Mouse (Mus musculus) cerebellum, adult 9-10 months (tissue): ENCODE measurements around the gene Trim2.
A peak's percentile ranks its signal among the peaks of the same experiment; 100 is the strongest.

ENCODE experiments used
- DNase-seq: peaks from one replicate; pipeline ENCODE4 v3.0.0; 2022

The Trim2 gene

DNA sequence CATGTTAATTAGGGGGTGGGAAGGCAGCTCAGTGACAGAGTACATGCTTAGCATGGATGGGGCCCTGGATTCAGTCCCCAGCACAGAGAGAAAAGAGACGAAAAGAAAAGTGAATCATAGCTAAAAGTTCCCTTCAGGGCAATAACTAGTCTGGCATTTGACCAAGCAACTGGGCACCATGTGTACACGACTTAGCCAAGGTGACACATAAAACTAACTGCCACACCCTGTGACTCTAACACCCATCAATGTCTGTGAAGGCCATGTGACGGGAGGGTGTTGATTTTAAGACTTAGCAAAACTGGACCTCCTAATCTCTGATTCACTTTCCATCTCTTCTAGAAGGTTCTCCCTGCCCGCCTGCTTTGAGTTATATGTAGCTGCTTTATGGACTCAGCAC, 12.2 kb upstream of the Trim2 start:
- no peak for DNase-seq

DNA sequence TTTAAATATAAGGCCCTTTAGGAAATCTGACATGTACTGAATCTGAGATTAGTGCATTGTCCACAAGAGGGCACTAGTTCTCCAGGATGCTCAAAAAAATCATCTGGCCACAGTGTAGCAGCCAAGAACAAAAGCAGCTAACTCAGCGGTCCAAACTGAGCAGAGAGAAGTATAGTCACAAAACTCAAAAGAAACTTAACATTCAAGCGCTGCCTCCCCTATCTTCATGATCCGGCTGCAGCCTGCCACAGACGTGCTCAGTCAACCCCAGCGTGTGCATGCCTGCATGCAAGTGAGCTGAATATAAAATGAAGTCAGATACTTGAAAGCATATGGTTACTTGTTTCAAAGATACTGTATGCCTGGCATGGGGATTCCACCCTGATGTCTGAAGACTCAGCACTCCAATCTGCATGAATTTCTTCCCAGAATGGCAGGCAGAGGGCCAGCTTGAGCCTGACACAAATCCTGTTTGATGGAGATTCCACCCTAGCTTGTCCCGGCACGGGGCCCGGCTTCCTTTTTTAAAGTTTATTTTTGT, 8.0 kb upstream of the Trim2 start:
- peak; percentile 78 for DNase-seq

GRCm38 (mm10) chr3:84313801-84314541, 7.3 kb upstream of the Trim2 start:
- no peak for DNase-seq

- DNase-seq, result peak; percentile 85
Measured at GRCm38 (mm10) chr3:84313003-84313800, 6.5 kb upstream of the Trim2 start.

DNA sequence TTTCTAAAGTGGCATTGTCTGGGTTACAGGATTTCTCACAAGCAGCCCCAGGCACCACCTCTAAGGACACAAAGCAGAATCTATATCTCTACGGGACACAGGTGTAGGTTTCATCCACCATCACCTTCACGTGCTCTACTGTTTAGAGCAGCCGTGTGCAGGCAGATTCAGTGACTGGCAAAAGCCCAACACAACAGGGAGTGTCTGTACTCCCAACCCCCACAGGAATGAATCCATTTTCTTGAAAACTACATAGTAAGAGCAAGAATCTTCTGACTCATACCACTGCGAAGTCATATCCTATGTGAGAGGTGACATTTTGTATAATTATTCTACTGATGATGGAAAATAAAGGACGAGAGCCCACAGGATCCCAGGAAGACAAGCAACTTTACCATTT, 5.6 kb upstream of the Trim2 start:
- no peak for DNase-seq

GRCm38 (mm10) chr3:84307516-84307915, 839 bp upstream of the Trim2 start:
- no peak for DNase-seq

DNA sequence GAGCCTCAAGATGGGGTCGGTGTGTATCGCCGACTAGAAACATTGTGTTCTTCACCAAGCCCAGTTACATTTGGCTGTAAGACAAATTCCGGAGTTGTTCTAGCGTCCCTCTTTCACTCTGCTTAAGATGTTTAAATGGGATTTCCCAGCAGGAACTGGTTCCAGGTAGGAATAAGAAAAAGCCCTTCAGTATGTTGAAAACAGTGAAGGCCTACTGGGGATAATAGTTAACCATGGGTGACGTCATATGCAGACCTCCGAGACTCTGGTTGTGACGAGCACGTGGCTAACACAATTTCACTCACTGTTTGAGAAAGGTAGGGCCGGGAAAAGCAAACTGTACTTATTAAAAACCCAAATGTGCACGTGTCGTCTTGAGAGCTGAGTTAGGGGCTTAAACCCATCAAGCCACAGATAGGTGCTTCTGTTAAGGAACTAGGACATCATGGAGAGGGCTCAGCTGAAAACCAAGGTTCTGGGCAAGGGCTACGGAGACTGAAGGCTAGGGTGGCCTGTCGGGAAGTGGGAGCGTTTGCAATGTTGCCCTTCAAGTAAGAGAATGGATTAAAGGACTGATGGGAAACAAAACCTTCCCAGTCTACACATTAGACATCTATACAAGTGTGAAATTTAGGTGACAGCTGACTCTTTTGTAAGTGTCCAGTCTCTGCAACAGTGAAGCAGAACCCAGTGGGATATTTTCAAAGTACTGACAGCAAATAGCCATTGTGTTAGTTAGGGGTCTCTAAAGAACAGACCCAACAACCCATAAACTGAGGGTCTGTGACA, 761 bp downstream of the Trim2 start:
- DNase-seq, result no peak

GRCm38 (mm10) chr3:84305010-84305692, 1.5 kb downstream of the Trim2 start:
- DNase-seq, result peak; percentile 60

DNA sequence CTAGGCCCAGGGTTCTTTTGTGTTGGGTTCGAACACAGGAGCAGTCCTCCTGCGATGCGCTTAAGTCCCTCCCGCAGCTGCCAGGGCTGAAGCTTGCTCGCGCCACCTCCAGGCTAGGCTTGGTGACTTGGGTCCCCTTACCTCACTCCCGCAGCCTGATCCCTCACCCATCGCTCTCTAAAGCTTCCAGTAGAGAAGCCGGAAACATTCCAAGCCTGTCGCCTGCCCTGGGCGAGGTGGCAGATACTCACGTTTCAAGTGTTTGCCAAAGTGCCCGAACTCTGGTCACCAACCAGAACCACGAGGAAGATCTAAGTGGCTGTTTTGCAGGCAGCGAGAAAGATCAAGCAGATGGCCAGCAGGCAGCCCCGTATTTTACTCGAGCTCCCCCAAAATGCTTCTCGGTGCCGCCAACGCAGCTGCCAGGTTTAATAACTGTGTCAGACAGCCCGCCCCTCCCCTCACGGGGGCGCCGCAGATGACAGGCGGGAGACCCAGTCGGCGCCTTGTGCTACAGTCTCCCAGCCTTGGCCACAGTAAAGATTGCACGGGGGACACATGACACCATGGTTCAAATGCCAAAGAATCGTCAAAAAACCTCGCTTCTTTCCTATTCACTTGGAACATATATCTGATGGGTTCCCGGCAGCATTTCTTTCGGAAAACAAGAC, 2.2 kb downstream of the Trim2 start:
- peak; percentile 40 for DNase-seq

- no peak for DNase-seq
Measured at GRCm38 (mm10) chr3:84303395-84303949, 3.2 kb downstream of the Trim2 start.

DNA sequence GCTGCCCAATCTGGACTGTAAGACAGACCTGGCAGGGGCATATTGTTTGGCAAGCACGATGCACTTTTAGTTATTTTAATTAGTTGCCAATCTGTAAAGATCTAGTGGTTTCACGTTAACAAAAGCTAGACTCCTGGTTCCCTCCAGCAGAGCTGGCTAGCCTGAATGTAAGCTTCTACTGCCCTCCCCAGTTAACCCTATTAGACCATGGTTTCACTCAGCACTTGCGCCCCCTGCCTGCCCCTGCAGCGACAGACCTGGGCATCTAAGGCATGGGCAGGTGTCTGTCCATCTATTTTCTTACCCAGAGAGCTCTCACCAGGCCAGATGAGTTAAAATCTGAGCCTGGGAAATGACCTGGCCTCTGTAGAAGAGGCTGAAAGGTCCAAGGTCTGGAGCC, 4.4 kb downstream of the Trim2 start:
- no peak for DNase-seq

DNA sequence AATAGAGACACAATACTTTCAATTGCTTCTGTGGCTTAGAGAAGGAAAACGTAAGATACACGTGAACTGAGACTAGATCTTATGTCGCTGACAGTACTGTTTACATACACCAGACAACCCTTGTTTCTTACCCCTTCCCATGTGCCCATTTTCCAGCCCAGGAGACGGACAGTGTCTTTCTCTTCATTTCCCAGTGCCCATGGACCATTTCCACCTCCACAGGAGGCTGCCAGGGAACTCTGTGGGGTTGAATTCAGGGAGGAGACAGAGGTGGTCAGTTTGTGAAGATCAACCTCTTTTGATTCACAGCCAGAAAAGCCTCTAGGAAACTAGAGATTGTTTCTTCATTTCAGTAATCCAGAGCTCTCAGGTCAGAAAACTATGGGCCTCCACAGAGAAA, 5.0 kb downstream of the Trim2 start:
- no peak for DNase-seq

DNA sequence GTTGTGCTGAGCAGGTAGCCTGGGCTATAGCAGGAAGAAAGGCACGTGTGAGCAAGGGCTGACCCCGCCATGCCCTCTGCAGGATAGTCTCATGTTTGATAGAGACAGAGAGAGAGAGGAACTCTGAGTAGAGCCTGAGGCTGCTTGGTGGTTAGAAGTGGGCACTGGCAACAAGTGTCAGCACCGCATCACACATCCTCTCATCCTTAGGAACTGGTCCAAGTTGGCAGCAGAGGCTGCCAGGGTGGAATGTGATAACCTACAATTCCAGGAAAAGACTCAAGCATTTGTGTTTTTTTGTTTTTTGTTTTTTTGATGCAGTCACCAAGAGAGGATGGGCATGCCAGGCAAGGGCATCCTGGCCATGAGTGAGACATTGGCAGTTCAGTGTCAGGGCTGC, 8.5 kb downstream of the Trim2 start:
- no peak for DNase-seq

GRCm38 (mm10) chr3:84296676-84297075, 10.0 kb downstream of the Trim2 start:
- no peak for DNase-seq

GRCm38 (mm10) chr3:84294734-84295133, 11.9 kb downstream of the Trim2 start:
- DNase-seq, result no peak

DNA sequence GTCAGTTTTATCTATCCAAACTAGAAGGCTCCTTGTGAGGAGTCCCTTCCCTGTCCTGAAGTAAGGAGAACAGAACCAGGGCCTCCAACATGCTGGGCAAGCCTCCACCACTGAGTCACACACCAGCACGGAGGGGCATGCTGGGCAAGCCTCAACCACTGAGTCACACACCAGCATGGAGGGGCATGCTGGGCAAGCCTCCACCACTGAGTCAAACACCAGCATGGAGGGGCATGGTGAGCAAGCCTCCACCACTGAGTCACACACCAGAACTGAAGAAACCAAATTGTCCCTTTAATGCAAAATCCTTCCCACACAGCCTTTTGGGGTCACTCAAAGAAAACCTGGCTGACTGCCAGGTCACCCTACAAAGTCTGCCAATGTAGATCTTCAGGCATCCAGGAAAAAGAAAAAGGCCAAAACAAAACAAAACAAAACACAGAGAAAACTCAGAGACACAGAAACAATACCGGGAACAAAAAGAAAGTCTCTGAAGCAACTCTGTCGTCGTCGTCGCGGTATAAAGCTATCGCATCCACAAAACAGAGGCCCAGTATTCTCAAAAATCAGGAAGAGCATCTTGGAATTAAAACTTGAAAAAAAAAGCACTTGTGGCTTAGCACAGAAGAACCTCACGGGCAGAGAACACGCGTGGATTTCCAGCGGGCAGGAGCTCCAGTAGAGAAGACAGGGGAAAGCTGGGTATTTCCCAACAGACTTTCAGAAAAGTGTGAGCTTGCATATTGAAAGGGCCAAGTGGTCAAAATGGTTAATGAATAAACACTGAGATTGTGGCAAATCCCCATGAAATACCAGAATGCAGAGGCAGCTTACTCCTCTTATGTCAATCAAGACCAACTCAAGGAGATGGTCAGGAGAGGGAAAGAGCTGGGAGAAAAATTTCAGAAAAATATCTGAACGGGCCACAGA, 12.7 kb downstream of the Trim2 start:
- DNase-seq, result no peak

DNA sequence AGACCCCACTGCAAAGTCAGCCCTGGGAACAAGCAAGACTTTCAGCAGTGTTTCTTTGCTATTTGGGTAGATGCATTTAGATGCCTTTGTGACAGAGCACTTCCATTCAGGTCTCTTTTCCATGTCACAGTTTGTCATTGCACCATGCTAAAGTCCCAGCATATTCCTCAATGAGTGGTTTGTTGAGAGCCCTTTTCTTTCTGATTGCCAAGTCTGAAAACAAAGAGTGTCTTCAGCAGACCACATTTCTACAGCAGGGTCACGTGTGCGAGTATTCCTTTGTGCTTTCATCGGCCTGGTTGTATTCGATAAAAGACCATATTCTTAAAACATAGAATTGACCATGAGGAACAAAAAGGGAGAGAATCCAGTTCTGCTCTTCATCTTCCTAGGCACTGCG, 14.4 kb downstream of the Trim2 start:
- DNase-seq, result no peak

DNA sequence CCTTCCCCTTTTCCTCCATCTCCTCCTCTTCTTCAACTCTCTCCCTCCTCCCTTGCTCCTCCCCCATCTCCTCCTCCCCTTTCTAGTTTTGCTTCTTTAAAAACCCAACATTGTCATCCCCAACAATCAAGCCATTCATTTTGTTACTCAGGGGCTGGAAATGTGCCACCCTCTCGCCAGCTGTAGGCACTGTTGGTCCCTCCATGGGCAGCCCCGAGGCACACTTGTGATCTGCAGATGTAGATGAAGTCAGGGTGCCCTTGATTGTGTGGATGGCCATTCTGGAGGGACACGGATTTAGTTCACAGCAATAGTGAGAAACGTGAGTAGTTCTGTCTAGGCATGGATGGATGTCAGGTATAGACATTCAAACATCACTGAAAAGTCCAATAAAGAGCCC, 17.7 kb downstream of the Trim2 start:
- no peak for DNase-seq

GRCm38 (mm10) chr3:84287256-84287655, 19.4 kb downstream of the Trim2 start:
- no peak for DNase-seq

GRCm38 (mm10) chr3:84286311-84286710, 20.4 kb downstream of the Trim2 start:
- DNase-seq, result no peak

- DNase-seq, result no peak
Measured at GRCm38 (mm10) chr3:84284796-84285195, 21.9 kb downstream of the Trim2 start.
